Mouse (Mus musculus): Measurements from ENCODE around the gene Egf.
"Not testable (repeated sequence)": the region's sequence is repeated elsewhere in the genome, so short reads cannot be mapped to it uniquely, and the experiment has no call there.

The Egf gene

GRCm38 (mm10) chr3:129754650-129755604, at the start of gene Egf:
Egf (minus strand) TSS chr3:129755316.
- no peak for DNase-seq

- DNase-seq: no peak
Measured at GRCm38 (mm10) chr3:129803765-129804164, 48.6 kb upstream of the Egf start, which contains the start of gene Lrit3. Lrit3 (minus strand) TSS chr3:129804030.

GRCm38 (mm10) chr3:129799011-129799410, 43.9 kb upstream of the Egf start:
- DNase-seq: no peak

GRCm38 (mm10) chr3:129798551-129798950, 43.4 kb upstream of the Egf start:
- no peak for DNase-seq

DNA sequence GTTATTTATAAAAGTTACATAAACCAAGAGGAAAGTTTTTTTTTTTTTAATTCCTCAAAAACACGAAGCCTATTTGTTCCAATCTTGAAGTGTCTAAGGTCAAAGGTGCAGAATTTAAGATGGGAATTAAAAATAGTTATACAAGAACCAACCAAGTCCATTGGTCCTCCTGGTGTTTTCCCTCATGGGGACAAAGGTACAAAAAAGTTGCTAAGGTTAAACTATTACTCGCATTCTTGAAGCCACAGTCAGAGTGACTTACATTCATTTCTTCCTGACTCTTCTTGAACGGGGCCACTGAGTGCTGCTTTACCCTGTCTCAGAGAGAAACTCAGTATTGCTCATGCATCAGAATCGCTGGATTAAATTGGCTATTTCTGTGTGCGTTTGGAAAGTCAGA, 42.2 kb upstream of the Egf start:
- DNase-seq: no peak

DNA sequence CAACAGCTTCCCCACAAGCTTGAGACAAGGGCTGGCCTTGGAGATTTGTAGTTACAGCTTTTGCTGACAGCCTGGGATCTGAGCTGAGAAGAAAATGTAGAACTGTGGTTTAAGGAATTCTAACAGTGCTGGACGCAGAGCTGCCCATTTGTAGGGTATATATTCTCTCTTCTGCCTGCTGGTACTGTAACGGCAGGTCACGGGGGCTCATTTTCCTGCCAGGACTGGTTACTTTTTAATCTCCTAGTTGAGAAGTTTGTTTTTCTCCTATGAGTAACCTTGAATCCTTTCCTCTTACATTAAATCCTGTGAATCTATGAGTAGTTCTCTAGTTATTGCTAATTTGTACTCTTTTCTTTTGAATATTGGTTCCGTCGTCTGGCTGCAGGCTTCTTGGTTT, 38.7 kb upstream of the Egf start:
- no peak for DNase-seq

GRCm38 (mm10) chr3:129782746-129783145, 27.6 kb upstream of the Egf start:
- DNase-seq: no peak

DNA sequence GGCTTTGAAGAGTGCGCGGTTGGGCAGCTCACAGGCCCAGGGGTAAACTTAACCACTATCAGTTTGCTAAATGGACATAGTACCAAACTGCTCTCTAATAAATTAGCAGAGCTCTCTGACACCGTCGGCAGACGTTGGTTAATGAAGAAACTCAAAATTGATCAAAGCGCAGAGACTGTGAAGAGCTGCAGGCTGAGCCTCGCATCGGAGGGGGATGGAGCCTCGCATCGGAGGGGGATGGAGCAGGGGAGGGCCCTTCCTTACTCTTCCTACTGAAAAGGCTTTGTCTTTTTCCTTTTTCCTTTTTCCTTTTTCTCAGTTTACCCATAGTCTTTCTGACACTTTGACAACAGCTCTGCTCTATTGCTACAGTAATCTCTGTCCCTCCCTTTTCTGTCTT, 26.3 kb upstream of the Egf start:
- DNase-seq: no peak

GRCm38 (mm10) chr3:129771210-129771609, 16.1 kb upstream of the Egf start:
- DNase-seq: no peak

- DNase-seq: no peak
Measured at GRCm38 (mm10) chr3:129766971-129767794, 12.1 kb upstream of the Egf start.

GRCm38 (mm10) chr3:129766106-129766505, 11.0 kb upstream of the Egf start:
- DNase-seq: no peak

GRCm38 (mm10) chr3:129757599-129757998, 2.5 kb upstream of the Egf start:
- not testable (repeated sequence) for DNase-seq

DNA sequence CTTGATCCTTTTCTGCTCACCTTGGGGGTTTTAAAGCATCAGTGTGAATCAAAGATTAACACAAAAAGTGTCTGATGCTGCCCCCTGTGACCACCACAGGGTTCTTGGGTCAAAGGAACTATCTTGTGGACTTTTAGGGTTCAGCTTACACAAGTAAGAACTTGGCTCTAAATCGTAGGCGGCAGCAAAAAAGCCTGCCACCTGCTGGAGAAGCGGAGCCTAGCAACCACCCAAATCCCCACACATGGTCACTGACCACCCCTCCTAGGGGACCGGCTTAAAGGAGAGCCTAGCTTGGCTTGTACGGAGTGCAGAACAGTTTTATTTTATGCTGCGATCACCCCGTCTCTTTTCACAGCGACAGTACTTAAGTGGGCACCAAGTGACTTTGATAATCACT, 10.3 kb downstream of the Egf start:
- DNase-seq: no peak

GRCm38 (mm10) chr3:129742781-129743180, 12.3 kb downstream of the Egf start:
- DNase-seq: no peak

DNA sequence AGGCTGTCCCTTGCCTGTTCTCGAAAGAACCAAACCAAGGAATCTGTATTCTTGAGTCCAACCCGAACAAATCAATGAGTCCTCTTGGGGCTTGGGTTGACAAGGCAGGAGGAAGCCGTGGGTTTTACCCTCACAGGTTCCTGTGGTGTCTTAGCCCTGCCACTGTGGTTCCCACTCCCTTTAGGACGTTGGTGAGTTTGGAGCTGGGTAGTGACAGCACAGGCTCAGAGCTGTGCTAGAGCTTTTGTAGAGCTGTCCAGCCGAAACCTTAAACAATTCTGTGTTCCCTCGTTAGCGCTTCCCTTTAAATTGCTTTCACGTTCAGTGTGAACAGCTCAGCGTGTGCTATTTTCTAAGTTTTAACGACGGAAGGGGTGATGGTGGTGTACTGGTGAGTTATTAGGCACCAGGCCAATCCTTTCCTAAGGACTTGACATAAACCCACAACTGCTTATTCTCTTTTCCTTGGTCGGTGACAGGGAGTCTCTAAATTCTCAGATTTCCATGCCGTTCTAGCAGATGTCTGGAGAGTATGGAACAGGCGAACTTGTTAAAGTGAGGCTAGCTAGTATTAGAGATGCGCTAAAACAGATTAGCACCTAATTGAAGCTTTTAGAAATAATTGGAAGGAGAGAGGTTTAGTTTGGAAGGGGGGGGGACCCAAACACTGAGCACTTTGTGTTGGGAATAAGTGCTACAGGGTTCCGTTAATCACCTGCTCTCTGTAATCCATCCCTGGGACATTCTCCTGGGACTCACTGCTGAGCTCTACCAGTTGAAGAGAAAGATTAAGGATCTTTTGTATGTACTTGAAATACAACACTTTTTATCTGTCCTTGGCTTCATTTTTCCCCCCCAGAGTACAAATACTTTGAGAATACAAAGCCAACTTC, 16.6 kb downstream of the Egf start:
- no peak for DNase-seq

DNA sequence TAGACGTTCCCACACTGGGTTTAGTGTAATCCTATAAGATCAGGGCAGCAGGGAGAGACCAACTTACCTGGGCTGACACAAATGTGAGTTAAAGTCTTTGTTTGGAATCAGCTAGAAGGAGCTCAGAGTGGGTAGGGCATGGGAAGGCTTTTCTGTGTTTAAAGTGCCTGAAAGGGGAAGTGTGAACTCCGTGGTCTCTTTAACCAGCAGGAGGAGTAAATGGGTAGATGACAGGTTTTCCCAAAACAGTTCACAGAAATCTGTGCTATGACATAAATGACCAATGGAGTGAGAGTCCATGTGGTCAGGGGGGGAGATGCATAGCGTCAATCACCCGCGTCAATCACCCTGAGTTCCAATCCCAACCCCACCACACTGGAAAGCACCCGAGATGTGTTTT, 23.5 kb downstream of the Egf start:
- no peak for DNase-seq

GRCm38 (mm10) chr3:129730426-129730825, 24.7 kb downstream of the Egf start:
- no peak for DNase-seq

DNA sequence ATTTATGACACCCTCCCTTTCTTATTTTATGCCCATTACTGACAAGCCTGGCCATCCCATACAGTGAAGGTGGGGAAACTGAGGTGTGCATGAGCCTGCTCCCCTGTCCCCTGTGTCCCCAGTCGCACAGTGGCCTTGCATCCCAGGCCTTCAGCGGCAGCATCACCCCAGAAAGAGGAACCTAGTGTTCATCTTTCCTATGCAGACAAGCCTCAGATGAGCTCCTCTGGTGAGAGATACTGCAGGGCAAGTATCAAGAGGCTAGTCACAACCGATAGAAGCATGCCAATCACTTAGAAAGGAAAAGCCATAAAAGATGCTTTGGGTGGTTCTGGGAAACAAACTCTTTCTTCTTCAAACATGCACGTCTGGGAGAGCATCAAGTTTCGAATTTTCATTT, 25.2 kb downstream of the Egf start:
- DNase-seq: no peak

GRCm38 (mm10) chr3:129725592-129725991, 29.5 kb downstream of the Egf start:
- peak; percentile 20 for DNase-seq

- DNase-seq: peak; percentile 96
Measured at GRCm38 (mm10) chr3:129724961-129725501, 30.1 kb downstream of the Egf start.

DNA sequence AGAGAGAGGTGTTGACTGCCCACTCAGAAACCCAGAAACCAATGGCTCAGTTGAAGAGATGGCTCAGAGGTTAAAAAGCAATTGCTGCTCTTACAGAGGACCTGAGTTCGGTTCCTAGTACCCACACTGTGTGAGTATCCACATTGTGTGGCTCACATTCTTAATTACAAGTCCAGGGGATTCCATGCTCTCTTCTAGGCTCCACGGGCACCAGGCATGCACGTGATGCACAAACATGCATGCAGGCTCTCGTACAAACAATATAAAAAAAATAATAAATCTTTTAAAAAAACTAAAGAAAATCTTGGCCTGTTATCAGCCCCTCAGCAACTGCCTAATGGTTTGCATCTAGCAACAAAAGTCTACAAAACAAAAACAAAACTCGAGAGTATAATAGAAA, 30.6 kb downstream of the Egf start:
- DNase-seq: peak; percentile 40

DNA sequence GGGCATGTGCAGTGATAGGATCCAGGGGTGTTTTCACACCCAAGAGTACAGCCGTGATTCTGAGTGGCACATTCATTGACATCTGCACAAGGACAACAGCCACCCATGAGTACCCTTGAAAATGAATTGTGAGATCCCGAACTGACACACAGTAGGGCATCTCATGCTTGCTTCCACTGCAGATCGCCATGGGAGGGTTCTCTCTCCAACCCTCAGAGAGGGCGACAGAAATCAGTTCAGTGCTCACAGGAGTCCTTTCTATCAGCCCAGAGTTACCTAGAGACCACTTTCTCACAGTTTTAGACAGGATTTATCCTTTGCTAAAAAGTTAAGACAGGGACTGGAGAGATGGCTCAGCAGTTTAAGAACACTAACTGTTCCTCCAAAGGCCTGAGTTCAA, 31.8 kb downstream of the Egf start:
- DNase-seq: no peak

All from cerebellum, adult 9-11 months (tissue).